Mouse (Mus musculus): ENCODE measurements around the gene Prss16.

Prss16 gene

GRCm38 (mm10) chr13:22009642-22010041 is at the start of gene Prss16:
Prss16 (minus strand) TSS chr13:22009742.
- DNase-seq, result no peak

DNA sequence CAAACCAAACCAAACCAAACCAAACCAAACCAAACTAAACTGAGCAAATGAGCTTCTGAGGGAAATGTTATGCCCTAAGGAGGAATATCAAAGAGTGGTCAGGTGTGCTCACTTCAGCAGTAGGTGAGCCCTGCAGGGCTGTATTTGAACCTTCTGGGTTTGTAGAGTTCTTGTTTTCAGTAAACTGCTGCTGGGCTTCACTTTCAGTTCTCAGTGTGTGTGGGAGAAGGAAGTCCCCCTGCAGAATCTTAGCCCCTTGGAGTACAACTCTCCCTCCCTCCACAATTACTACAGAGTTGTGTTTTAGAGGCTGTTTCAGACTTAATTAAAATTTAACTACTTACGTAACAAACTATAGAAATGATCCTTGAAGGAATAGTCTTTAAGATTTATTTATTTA is 44.2 kb upstream of the Prss16 start:
- no peak for DNase-seq

DNA sequence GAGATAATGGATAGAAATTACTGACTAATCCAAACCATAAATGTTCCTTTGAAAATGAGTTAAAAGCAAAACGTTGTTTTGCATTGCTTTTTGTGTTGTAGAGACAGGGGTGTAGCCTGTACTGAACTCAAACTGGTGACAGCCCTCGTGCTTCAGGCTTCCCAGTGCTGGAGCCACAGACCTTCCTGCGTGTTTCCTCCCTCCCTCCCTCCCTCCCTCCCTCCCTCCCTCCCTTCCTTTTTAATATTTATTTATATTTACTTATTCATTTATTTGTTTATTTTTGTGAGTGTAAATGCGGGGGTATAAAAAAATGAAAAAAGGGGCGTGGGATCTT is 41.9 kb upstream of the Prss16 start:
- no peak for DNase-seq

DNA sequence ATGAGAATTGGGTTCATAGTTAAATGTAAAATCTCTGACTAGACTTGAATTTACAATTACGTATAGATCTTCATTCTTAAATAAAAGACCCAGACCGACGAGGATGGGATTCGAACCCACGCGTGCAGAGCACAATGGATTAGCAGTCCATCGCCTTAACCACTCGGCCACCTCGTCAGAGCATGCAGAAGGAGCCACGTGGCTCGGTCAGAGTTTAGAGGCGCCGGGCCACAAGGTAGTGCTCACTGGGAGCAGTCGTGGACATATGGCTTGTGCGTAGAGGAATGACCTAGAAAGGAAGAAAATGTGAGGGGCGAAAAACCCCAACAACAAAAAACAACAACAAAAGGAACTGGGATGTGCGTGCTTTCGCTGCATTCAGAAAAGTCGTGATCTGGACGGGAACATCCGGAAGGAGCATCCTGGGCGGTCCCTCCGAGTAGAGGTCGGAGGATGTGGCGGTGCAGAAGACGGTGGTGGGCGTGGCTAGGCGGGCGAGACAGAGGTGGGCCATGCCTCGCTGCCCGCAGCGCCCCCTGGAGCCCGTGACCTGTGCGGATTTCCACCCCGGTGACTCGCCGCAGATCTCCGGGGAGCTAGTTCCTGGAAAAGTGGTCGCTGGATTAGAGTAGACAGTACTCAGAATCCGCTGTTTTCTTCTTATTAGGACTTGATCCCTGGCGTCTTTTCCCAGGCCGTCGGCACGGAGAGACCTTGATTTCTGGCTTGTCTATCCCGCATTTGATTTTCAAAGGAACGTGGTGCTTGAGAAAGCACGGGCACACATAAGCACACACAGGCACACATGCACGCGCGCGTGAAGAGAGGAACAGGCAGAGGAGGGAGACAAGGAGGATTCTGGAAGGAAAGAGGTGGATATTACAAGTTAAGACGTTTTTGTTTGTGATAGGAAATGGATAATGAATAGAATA is 41.3 kb upstream of the Prss16 start:
- DNase-seq, result peak; percentile 91

GRCm38 (mm10) chr13:22049737-22050440 is 40.3 kb upstream of the Prss16 start:
- no peak for DNase-seq

DNA sequence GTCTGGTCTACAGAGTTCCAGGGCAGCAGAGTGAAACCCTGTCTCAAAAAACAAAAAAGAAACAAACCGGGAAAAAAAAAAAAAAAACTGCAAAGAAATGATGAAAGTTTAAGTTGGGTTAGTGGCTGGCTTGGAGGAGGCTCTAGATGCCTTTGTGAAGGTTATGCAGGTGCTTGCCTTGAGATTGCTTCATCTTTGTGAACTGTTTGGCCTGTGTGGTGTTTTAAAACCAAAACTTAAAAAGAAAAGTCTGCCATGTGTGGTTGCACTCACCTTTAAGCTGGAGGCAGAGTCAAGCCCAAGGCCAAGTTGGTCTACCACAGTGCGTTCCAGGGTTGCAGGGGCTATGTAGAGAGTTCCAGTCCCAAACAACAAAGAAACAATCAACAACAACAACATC is 39.5 kb upstream of the Prss16 start:
- DNase-seq, result no peak

- DNase-seq, result no peak
Observed at GRCm38 (mm10) chr13:22045311-22045710, 35.8 kb upstream of the Prss16 start.

- no peak for DNase-seq
Observed at GRCm38 (mm10) chr13:22044432-22045155, 35.1 kb upstream of the Prss16 start.

GRCm38 (mm10) chr13:22043503-22044431 is 34.2 kb upstream of the Prss16 start:
- DNase-seq, result peak; percentile 28

GRCm38 (mm10) chr13:22042568-22043502 is 33.3 kb upstream of the Prss16 start, which contains the start of the genes Hist1h2ag and Hist1h2bj:
Hist1h2ag (minus strand) TSS chr13:22042944.
Hist1h2bj (plus strand) TSS chr13:22043214.
- DNase-seq, result peak; percentile 95

GRCm38 (mm10) chr13:22041651-22042567 is 32.4 kb upstream of the Prss16 start:
- DNase-seq, result no peak

DNA sequence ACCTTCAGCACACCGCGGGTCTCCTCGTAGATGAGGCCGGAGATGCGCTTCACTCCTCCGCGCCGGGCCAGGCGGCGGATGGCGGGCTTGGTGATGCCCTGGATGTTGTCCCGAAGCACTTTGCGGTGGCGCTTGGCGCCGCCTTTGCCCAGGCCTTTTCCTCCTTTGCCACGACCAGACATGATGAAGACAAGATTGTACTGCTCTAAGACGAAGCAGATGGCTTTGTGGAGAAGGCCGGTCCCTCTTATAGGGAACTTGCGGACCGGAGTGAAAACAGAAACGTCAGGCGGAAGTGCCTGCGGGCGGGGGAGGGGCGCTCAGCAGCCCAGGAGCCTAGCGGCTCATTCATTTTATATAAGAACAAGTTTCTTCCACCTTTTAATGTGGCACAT is 31.6 kb upstream of the Prss16 start, which contains the start of gene Hist1h4i:
TSS of gene Hist1h4i (minus strand) at position 221 of the 395 bp plus-strand sequence.
- peak; percentile 95 for DNase-seq

GRCm38 (mm10) chr13:22040464-22041141 is 31.1 kb upstream of the Prss16 start:
- DNase-seq, result no peak

DNA sequence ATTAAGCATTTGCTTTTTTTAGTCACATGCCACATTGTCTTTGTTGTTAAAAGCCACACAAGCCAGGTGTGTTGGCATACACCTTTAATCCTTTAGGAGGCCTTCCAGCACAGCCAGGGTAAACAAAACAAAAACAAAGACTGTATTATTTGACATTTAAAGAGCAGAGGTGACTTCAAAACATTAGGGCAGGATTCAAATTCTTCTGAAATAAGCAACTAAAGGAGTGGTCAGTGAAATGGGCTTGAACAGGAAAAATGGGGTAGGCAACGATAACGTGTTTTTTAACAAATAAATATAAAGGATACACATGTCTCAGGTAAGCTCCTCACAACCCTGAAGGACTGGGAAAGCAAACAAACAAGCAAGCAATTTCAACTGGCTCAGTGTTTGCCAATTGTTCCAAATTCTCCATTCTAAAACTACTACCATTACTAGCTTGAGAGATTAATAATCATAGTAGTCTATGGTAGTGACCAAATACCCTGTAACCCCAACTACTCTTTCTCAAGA is 30.5 kb upstream of the Prss16 start:
- no peak for DNase-seq

GRCm38 (mm10) chr13:22039364-22039763 is 29.8 kb upstream of the Prss16 start:
- DNase-seq, result no peak

DNA sequence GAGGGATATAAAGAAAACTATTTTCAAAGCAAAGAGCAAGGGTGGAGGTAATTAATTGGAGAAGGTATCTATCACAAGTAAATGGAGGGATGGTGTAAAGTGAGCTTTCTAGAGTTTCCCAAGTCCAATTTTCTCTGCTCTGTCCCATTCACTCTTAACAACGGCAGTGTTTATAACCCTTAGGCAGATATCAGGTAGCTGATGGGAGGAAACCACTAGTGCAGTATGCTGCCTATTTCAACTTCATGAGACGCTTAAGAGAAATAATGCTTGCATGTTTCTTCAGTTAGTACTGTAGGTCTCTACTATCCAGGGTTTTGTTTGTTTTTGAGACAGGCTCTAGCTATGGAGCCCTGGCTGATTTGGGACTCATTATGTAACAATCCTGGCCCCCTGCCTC is 27.9 kb upstream of the Prss16 start:
- no peak for DNase-seq

GRCm38 (mm10) chr13:22036986-22037385 is 27.4 kb upstream of the Prss16 start:
- DNase-seq, result no peak

DNA sequence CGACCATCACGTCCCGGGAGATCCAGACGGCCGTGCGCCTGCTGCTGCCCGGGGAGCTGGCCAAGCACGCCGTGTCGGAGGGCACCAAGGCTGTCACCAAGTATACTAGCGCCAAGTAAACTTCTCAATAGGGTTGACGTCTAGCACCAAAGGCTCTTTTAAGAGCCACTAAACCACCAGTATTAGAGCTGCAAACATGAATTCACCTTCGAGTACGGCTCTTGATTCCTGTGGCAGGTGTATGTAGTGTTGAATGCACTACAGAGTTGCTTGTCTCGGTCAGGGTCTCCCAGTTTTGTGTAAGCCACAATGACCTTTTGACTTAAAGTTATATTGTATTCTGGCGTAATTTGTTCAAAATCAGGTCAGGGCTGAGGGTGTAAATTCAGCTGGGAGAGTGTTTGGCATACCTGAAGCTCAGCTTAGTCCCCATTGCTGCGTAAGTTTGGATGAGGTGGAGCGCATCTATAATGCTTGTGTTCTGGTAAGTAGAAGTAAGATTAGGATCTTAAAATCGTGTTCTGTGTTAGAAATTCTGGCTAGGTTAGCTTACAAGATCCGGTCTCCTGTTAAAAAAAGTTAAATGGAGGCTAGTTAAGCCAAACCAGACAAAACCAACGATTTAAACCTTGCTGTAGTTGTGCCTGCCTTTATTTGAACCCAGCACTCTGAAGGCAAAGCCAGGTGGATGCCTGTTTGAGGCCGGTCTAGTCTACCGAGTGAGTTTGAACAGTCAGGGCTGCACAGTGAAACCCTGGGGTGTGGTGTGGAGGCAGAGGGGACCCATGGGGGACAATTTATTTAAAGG is 26.8 kb upstream of the Prss16 start:
- DNase-seq, result no peak

Data from kidney, postnatal 14 days (tissue).